Mouse (Mus musculus): ENCODE results near the gene Pkp4. TPM values are rescaled to one million over a fixed set of nuclear protein-coding genes. Genes with fewer than 3 reads are reported as not detected.
A peak's percentile ranks its signal among the peaks of the same experiment; 100 is the strongest.

Pkp4 gene
- polyA plus RNA-seq, 1 experiment from 2014 or later, result 28.2 TPM

GRCm38 (mm10) chr2:59286247-59286646 lies 125.6 kb downstream of the Pkp4 start:
- no peak overlapping the region for H3K4me2 ChIP-seq (ENCODE audit: low read depth, low read length)
- ATAC-seq (ENCODE audit: low read depth), result peak; percentile 75
- H3K9ac ChIP-seq (ENCODE audit: low read length), result no peak overlapping the region

DNA sequence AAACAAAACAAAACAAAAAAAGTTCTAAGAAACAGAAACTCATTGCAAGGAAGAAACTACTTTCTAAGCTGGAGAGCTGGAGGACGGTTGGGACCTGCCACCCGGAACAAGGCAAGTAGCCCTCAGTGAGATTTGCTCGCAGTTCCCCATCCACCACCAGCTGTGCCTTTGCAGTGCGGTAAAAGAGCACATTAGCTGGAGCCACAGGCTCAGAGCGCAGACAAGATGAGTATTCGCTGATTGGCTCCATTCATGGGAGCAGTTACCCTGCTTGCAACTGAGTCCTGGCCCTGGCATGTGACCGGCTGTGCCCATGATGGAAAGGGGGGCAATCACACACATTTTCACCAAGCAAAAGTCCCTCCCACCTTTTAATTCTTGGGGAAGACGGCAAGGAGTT lies 127.0 kb downstream of the Pkp4 start:
- H3K4me3 ChIP-seq (ENCODE audit: low read length), result no peak overlapping the region
- H3K27me3 ChIP-seq (ENCODE audit: control insufficient read depth, insufficient read depth, low read depth, low read length), result no peaks in the 10 kb centered on the region
- no peak overlapping the region for H3K9ac ChIP-seq (ENCODE audit: low read length)
- ATAC-seq (ENCODE audit: low read depth), result no peak
- H3K4me1 ChIP-seq (replicated peaks; ENCODE audit: control insufficient read depth, insufficient read depth, low read length), result peaks cover 15% of the 10 kb centered on the region
- WGBS, result 74% methylated on average over 8 of the region's 8 CpGs
- no peaks in the 10 kb centered on the region for H3K9me3 ChIP-seq (ENCODE audit: control insufficient read depth, low read length)
- H3K27ac ChIP-seq (ENCODE audit: low read length), result no peak overlapping the region
- H3K36me3 ChIP-seq (ENCODE audit: control insufficient read depth, insufficient read depth, low read length), result no peaks in the 10 kb centered on the region
- H3K4me2 ChIP-seq (ENCODE audit: low read depth, low read length), result no peak overlapping the region

More at GRCm38 (mm10) chr2:59286247-59286646, 125.6 kb downstream of the Pkp4 start:
- Histone ChIP-seq H3K4me3 (ENCODE audit: low read length) (no peak overlapping the region), H3K9me3 (ENCODE audit: control insufficient read depth, low read length) (no peaks in the 10 kb centered on the region), H3K27ac (ENCODE audit: low read length) (peak overlapping the region; percentile 65), H3K27me3 (ENCODE audit: control insufficient read depth, insufficient read depth, low read depth, low read length) (no peaks in the 10 kb centered on the region), H3K4me1 (replicated peaks; ENCODE audit: control insufficient read depth, insufficient read depth, low read length) (peaks cover 15% of the 10 kb centered on the region), H3K36me3 (ENCODE audit: control insufficient read depth, insufficient read depth, low read length) (no peaks in the 10 kb centered on the region)
- 35% methylated on average over 9 of the region's 9 CpGs for WGBS

DNA sequence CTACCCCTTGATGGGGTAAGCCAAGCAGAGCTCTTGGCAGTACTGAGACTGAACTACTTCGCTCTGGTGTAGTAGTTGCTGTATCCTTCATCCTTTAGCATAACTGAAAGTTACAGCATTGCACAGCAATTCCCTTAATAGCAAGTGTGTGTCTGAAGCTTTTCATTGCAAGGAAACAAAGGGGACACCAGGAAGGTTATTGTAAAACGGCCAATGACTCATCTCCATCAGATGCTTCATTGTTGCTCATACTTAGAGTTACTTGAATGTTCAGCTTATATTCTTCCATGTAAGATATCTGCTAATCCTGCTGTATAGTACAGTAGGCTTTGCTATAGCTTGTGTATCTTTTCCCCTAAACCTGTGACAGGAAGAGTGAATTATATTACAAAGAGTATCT lies 128.8 kb downstream of the Pkp4 start:
- H3K36me3 ChIP-seq (ENCODE audit: control insufficient read depth, insufficient read depth, low read length), result no peaks in the 10 kb centered on the region
- ATAC-seq (ENCODE audit: low read depth), result no peak
- H3K4me1 ChIP-seq (replicated peaks; ENCODE audit: control insufficient read depth, insufficient read depth, low read length), result peaks cover 13% of the 10 kb centered on the region
- no peak overlapping the region for H3K9ac ChIP-seq (ENCODE audit: low read length)
- H3K27me3 ChIP-seq (ENCODE audit: control insufficient read depth, insufficient read depth, low read depth, low read length), result no peaks in the 10 kb centered on the region
- H3K9me3 ChIP-seq (ENCODE audit: control insufficient read depth, low read length), result no peaks in the 10 kb centered on the region
- WGBS, result 84% methylated on average over 2 of the region's 2 CpGs
- H3K4me3 ChIP-seq (ENCODE audit: low read length), result no peak overlapping the region
- no peak overlapping the region for H3K27ac ChIP-seq (ENCODE audit: low read length)
- no peak overlapping the region for H3K4me2 ChIP-seq (ENCODE audit: low read depth, low read length)

DNA sequence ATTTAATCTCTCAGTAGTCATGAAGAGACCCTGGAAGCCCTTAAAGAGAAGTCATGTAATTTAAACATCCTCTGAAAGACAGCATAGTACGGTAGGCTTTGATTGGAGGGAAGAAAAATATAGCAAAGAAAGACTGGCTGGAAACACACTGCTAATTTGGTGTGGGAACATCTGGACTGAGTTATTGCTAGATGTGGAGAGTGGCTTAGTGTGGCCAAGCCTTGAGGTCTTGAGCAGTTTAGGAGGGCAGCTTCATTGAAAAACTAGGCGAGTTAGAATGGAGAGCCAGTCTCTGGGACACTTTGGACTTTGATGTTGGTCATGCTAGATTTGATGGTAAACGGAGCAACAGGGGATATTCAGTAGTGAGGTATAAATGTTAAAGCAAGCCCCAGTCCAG lies 129.7 kb downstream of the Pkp4 start:
- H3K9ac ChIP-seq (ENCODE audit: low read length), result no peak overlapping the region
- no peak overlapping the region for H3K4me2 ChIP-seq (ENCODE audit: low read depth, low read length)
- no peaks in the 10 kb centered on the region for H3K9me3 ChIP-seq (ENCODE audit: control insufficient read depth, low read length)
- ATAC-seq (ENCODE audit: low read depth), result no peak
- no peaks in the 10 kb centered on the region for H3K36me3 ChIP-seq (ENCODE audit: control insufficient read depth, insufficient read depth, low read length)
- H3K4me3 ChIP-seq (ENCODE audit: low read length), result no peak overlapping the region
- 72% methylated on average over 3 of the region's 3 CpGs for WGBS
- H3K4me1 ChIP-seq (replicated peaks; ENCODE audit: control insufficient read depth, insufficient read depth, low read length), result peaks cover 7% of the 10 kb centered on the region
- H3K27ac ChIP-seq (ENCODE audit: low read length), result no peak overlapping the region
- no peaks in the 10 kb centered on the region for H3K27me3 ChIP-seq (ENCODE audit: control insufficient read depth, insufficient read depth, low read depth, low read length)

GRCm38 (mm10) chr2:59299831-59300230 lies 139.2 kb downstream of the Pkp4 start:
- no peak for ATAC-seq (ENCODE audit: low read depth)
- Histone ChIP-seq H3K4me3 (ENCODE audit: low read length) (no peak overlapping the region), H3K4me1 (replicated peaks; ENCODE audit: control insufficient read depth, insufficient read depth, low read length) (no peaks in the 10 kb centered on the region), H3K9me3 (ENCODE audit: control insufficient read depth, low read length) (no peaks in the 10 kb centered on the region), H3K36me3 (ENCODE audit: control insufficient read depth, insufficient read depth, low read length) (no peaks in the 10 kb centered on the region), H3K9ac (ENCODE audit: low read length) (no peak overlapping the region), H3K27me3 (ENCODE audit: control insufficient read depth, insufficient read depth, low read depth, low read length) (no peaks in the 10 kb centered on the region), H3K27ac (ENCODE audit: low read length) (no peak overlapping the region), H3K4me2 (ENCODE audit: low read depth, low read length) (no peak overlapping the region)
- 75% methylated on average over 3 of the region's 3 CpGs for WGBS

DNA sequence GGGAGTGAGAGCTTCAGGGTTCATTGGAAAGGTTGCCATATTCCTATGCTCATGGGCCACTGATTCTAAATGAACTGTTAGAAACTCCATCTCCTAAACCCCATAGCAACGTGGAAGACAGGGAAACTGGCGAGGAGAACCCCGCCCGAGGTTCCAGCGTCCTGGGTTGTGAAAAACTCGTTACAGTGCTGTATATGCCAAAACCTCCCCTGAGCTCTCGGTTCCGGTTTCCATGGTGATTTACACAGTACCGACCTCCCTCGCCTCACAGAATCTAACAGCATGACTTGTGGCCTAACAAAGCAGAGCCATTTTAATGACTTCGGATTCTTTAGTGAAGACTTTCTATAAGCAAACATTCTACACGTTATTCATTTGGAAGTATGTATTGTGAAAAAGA lies 141.0 kb downstream of the Pkp4 start:
- H3K4me3 ChIP-seq (ENCODE audit: low read length), result no peak overlapping the region
- 46% methylated on average over 12 of the region's 12 CpGs for WGBS
- H3K4me2 ChIP-seq (ENCODE audit: low read depth, low read length), result no peak overlapping the region
- H3K9me3 ChIP-seq (ENCODE audit: control insufficient read depth, low read length), result no peaks in the 10 kb centered on the region
- H3K9ac ChIP-seq (ENCODE audit: low read length), result no peak overlapping the region
- no peak overlapping the region for H3K27ac ChIP-seq (ENCODE audit: low read length)
- no peak for ATAC-seq (ENCODE audit: low read depth)
- H3K36me3 ChIP-seq (ENCODE audit: control insufficient read depth, insufficient read depth, low read length), result peaks cover 9% of the 10 kb centered on the region; the same call in 1 of the 2 replicates
- no peaks in the 10 kb centered on the region for H3K4me1 ChIP-seq (replicated peaks; ENCODE audit: control insufficient read depth, insufficient read depth, low read length)
- H3K27me3 ChIP-seq (ENCODE audit: control insufficient read depth, insufficient read depth, low read depth, low read length), result no peaks in the 10 kb centered on the region

DNA sequence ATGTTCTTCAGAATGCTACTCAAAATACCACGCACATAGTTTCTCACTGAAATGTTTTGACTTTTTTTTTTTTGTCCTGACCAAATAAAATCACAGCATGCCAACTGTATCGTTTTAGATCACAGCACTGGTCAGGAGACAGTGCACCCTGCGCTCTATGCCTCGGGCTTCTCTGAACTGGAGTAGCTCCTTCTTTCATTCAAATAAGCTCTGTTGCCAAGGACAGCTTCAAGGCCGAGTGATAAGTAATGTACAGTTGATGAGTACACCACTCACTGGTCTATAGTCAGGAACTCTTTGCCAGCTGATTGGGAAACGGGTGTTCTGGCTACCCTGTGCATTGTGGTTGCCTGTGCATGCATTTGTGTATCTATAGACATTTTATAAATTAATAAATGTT lies 141.8 kb downstream of the Pkp4 start:
- Histone ChIP-seq H3K4me2 (ENCODE audit: low read depth, low read length) (no peak overlapping the region), H3K4me1 (replicated peaks; ENCODE audit: control insufficient read depth, insufficient read depth, low read length) (no peaks in the 10 kb centered on the region), H3K36me3 (ENCODE audit: control insufficient read depth, insufficient read depth, low read length) (peaks cover 10% of the 10 kb centered on the region; the same call in 1 of the 2 replicates), H3K4me3 (ENCODE audit: low read length) (no peak overlapping the region), H3K9me3 (ENCODE audit: control insufficient read depth, low read length) (no peaks in the 10 kb centered on the region), H3K27ac (ENCODE audit: low read length) (no peak overlapping the region), H3K27me3 (ENCODE audit: control insufficient read depth, insufficient read depth, low read depth, low read length) (no peaks in the 10 kb centered on the region), H3K9ac (ENCODE audit: low read length) (no peak overlapping the region)
- 58% methylated on average over 6 of the region's 6 CpGs for WGBS
- ATAC-seq (ENCODE audit: low read depth), result no peak

DNA sequence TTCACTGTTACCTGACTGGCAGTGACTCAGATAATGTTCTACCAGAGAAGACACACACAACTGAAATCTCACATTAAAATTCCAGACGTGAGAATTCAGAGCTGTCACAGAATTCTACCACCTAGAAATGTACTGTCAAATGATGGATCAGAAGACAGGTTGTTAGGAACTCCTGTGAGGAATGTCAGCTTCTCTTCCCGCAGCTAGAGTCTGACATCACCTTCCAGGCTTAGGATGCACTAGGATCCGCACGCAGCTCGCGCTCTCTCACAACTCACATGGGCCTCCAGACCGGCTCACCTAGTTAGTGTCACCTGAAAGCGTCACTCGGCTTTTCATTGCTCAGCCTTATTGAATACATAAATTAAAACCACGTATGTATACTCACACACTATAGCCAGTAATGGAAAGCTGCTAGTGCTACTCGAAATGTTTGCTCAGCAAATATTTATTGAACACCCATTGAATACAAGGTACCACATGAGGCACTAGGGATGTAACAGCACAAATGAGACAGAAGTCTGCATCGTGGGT lies 142.9 kb downstream of the Pkp4 start:
- Histone ChIP-seq H3K9me3 (ENCODE audit: control insufficient read depth, low read length) (no peaks in the 10 kb centered on the region), H3K27me3 (ENCODE audit: control insufficient read depth, insufficient read depth, low read depth, low read length) (no peaks in the 10 kb centered on the region), H3K27ac (ENCODE audit: low read length) (no peak overlapping the region), H3K4me3 (ENCODE audit: low read length) (no peak overlapping the region), H3K4me1 (replicated peaks; ENCODE audit: control insufficient read depth, insufficient read depth, low read length) (no peaks in the 10 kb centered on the region), H3K36me3 (ENCODE audit: control insufficient read depth, insufficient read depth, low read length) (peaks cover 19% of the 10 kb centered on the region), H3K4me2 (ENCODE audit: low read depth, low read length) (no peak overlapping the region), H3K9ac (ENCODE audit: low read length) (no peak overlapping the region)
- 68% methylated on average over 12 of the region's 12 CpGs for WGBS
- no peak for ATAC-seq (ENCODE audit: low read depth)

- WGBS, result 88% methylated on average over 8 of the region's 8 CpGs
- Histone ChIP-seq H3K4me1 (replicated peaks; ENCODE audit: control insufficient read depth, insufficient read depth, low read length) (no peaks in the 10 kb centered on the region), H3K36me3 (ENCODE audit: control insufficient read depth, insufficient read depth, low read length) (peaks cover 30% of the 10 kb centered on the region), H3K4me2 (ENCODE audit: low read depth, low read length) (no peak overlapping the region), H3K9ac (ENCODE audit: low read length) (no peak overlapping the region), H3K9me3 (ENCODE audit: control insufficient read depth, low read length) (no peaks in the 10 kb centered on the region), H3K27ac (ENCODE audit: low read length) (no peak overlapping the region), H3K27me3 (ENCODE audit: control insufficient read depth, insufficient read depth, low read depth, low read length) (no peaks in the 10 kb centered on the region), H3K4me3 (ENCODE audit: low read length) (no peak overlapping the region)
- ATAC-seq (ENCODE audit: low read depth), result no peak
These were observed 146.7 kb downstream of the Pkp4 start for GRCm38 (mm10) chr2:59307302-59307701.

DNA sequence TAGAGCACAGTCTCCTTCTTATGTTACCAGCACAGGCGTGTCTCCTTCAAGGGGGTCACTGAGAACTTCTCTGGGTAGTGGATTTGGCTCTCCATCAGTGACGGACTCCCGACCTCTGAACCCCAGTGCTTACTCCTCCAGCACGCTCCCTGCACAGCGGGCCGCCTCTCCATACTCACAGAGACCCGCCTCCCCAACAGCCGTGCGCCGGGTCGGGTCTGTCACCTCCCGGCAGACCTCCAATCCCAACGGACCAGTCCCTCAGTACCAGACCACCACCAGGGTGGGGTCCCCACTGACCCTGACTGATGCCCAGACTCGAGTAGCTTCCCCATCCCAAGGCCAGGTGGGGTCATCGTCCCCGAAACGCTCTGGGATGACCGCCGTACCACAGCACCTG lies 147.4 kb downstream of the Pkp4 start:
- Histone ChIP-seq H3K27me3 (ENCODE audit: control insufficient read depth, insufficient read depth, low read depth, low read length) (no peaks in the 10 kb centered on the region), H3K4me1 (replicated peaks; ENCODE audit: control insufficient read depth, insufficient read depth, low read length) (no peaks in the 10 kb centered on the region), H3K4me2 (ENCODE audit: low read depth, low read length) (no peak overlapping the region), H3K9me3 (ENCODE audit: control insufficient read depth, low read length) (no peaks in the 10 kb centered on the region), H3K27ac (ENCODE audit: low read length) (no peak overlapping the region), H3K9ac (ENCODE audit: low read length) (no peak overlapping the region), H3K4me3 (ENCODE audit: low read length) (no peak overlapping the region), H3K36me3 (ENCODE audit: control insufficient read depth, insufficient read depth, low read length) (peaks cover 33% of the 10 kb centered on the region)
- no peak for ATAC-seq (ENCODE audit: low read depth)
- 91% methylated on average over 19 of the region's 19 CpGs for WGBS

Measured in lung, embryonic 16.5 days (tissue).